Mouse (Mus musculus) urinary bladder, postnatal 14 days (tissue): ENCODE results near the gene Cfap54.

Experiments used
- DNase-seq: peaks from one replicate; pipeline ENCODE4 v3.0.0; 2021; ENCODE audit warnings: low spot score

Cfap54 gene

GRCm38 (mm10) chr10:92937091-92937490 is 144.3 kb downstream of the Cfap54 start:
- no peak for DNase-seq

GRCm38 (mm10) chr10:92934506-92934905 is 146.9 kb downstream of the Cfap54 start:
- DNase-seq = no peak

- no peak for DNase-seq
Observed at GRCm38 (mm10) chr10:92933616-92934015, 147.8 kb downstream of the Cfap54 start.

GRCm38 (mm10) chr10:92932464-92932863 is 149.0 kb downstream of the Cfap54 start:
- no peak for DNase-seq

- DNase-seq = no peak
Observed at GRCm38 (mm10) chr10:92930036-92930435, 151.4 kb downstream of the Cfap54 start.

- DNase-seq = peak; percentile 8
Observed at GRCm38 (mm10) chr10:92928256-92928655, 153.2 kb downstream of the Cfap54 start.

- no peak for DNase-seq
Observed at GRCm38 (mm10) chr10:92918551-92918950, 162.9 kb downstream of the Cfap54 start.

- DNase-seq = no peak
Observed at GRCm38 (mm10) chr10:92907246-92907645, 174.2 kb downstream of the Cfap54 start.

- no peak for DNase-seq
Observed at GRCm38 (mm10) chr10:92888466-92888865, 193.0 kb downstream of the Cfap54 start.

GRCm38 (mm10) chr10:92878000-92878399 is 203.4 kb downstream of the Cfap54 start:
- no peak for DNase-seq

GRCm38 (mm10) chr10:92840980-92841379 is 240.4 kb downstream of the Cfap54 start:
- DNase-seq = no peak

- no peak for DNase-seq
Observed at GRCm38 (mm10) chr10:92837572-92837971, 243.8 kb downstream of the Cfap54 start.

GRCm38 (mm10) chr10:92837045-92837444 is 244.4 kb downstream of the Cfap54 start:
- no peak for DNase-seq

GRCm38 (mm10) chr10:92821499-92821898 is 259.9 kb downstream of the Cfap54 start:
- no peak for DNase-seq

GRCm38 (mm10) chr10:92818190-92818589 is 263.2 kb downstream of the Cfap54 start:
- DNase-seq = no peak

- no peak for DNase-seq
Observed at GRCm38 (mm10) chr10:92816903-92817302, 264.5 kb downstream of the Cfap54 start.

GRCm38 (mm10) chr10:92810894-92811293 is 270.5 kb downstream of the Cfap54 start:
- DNase-seq = no peak

GRCm38 (mm10) chr10:92791908-92792307 is 289.5 kb downstream of the Cfap54 start:
- no peak for DNase-seq

GRCm38 (mm10) chr10:92791531-92791900 is 289.9 kb downstream of the Cfap54 start:
- no peak for DNase-seq

- no peak for DNase-seq
Observed at GRCm38 (mm10) chr10:92790893-92791530, 290.4 kb downstream of the Cfap54 start.

- no peak for DNase-seq
Observed at GRCm38 (mm10) chr10:92790247-92790646, 291.2 kb downstream of the Cfap54 start.

GRCm38 (mm10) chr10:92788410-92789096 is 292.9 kb downstream of the Cfap54 start:
- DNase-seq = no peak

GRCm38 (mm10) chr10:92782691-92783090 is 298.7 kb downstream of the Cfap54 start:
- DNase-seq = no peak

- DNase-seq = no peak
Observed at GRCm38 (mm10) chr10:92754359-92754758, 327.1 kb downstream of the Cfap54 start.
